Mouse (Mus musculus): ENCODE results near the gene Tdrd12.
"Not testable (repeated sequence)": the region's sequence is repeated elsewhere in the genome, so short reads cannot be mapped to it uniquely, and the experiment has no call there.

Tdrd12 gene

GRCm38 (mm10) chr7:35537562-35537961, at the start of gene Tdrd12:
TSS of gene Tdrd12 (minus strand) at chr7:35537745.
- DNase-seq, result no peak

GRCm38 (mm10) chr7:35586906-35587445, 49.4 kb upstream of the Tdrd12 start:
- no peak for DNase-seq

- peak; percentile 96 for DNase-seq
Measured at GRCm38 (mm10) chr7:35586055-35586905, 48.7 kb upstream of the Tdrd12 start, which contains the start of gene Ankrd27. TSS of gene Ankrd27 (plus strand) at chr7:35586244.

GRCm38 (mm10) chr7:35585191-35586054, 47.9 kb upstream of the Tdrd12 start, which contains the start of gene Rgs9bp:
TSS of gene Rgs9bp (minus strand) at chr7:35585582.
- peak; percentile 80 for DNase-seq

- DNase-seq, result peak; percentile 53
Measured at GRCm38 (mm10) chr7:35584786-35585190, 47.2 kb upstream of the Tdrd12 start.

GRCm38 (mm10) chr7:35584068-35584785, 46.7 kb upstream of the Tdrd12 start:
- no peak for DNase-seq

GRCm38 (mm10) chr7:35583476-35584025, 46.0 kb upstream of the Tdrd12 start:
- no peak for DNase-seq

GRCm38 (mm10) chr7:35582719-35583118, 45.2 kb upstream of the Tdrd12 start:
- no peak for DNase-seq

- DNase-seq, result peak; percentile 70
Measured at GRCm38 (mm10) chr7:35579849-35580248, 42.3 kb upstream of the Tdrd12 start.

- not testable (repeated sequence) for DNase-seq
Measured at GRCm38 (mm10) chr7:35570883-35571282, 33.3 kb upstream of the Tdrd12 start.

- DNase-seq, result not testable (repeated sequence)
Measured at GRCm38 (mm10) chr7:35569724-35570123, 32.2 kb upstream of the Tdrd12 start.

- not testable (repeated sequence) for DNase-seq
Measured at GRCm38 (mm10) chr7:35565965-35566364, 28.4 kb upstream of the Tdrd12 start.

GRCm38 (mm10) chr7:35564872-35565271, 27.3 kb upstream of the Tdrd12 start:
- not testable (repeated sequence) for DNase-seq

- DNase-seq, result no peak
Measured at GRCm38 (mm10) chr7:35564067-35564865, 26.7 kb upstream of the Tdrd12 start.

- no peak for DNase-seq
Measured at GRCm38 (mm10) chr7:35563071-35563470, 25.5 kb upstream of the Tdrd12 start.

GRCm38 (mm10) chr7:35559838-35560237, 22.3 kb upstream of the Tdrd12 start:
- no peak for DNase-seq

- DNase-seq, result no peak
Measured at GRCm38 (mm10) chr7:35558681-35559080, 21.1 kb upstream of the Tdrd12 start.

- DNase-seq, result no peak
Measured at GRCm38 (mm10) chr7:35557577-35557976, 20.0 kb upstream of the Tdrd12 start.

- no peak for DNase-seq
Measured at GRCm38 (mm10) chr7:35556905-35557304, 19.4 kb upstream of the Tdrd12 start.

- DNase-seq, result no peak
Measured at GRCm38 (mm10) chr7:35556205-35556603, 18.7 kb upstream of the Tdrd12 start, which contains the start of gene Nudt19. TSS of gene Nudt19 (minus strand) at chr7:35556304.

Measured in kidney, postnatal 10 days (tissue).